Mouse (Mus musculus) heart, embryonic 14.5 days (tissue): ENCODE results near the gene Ttc3. TPM values are rescaled to one million over a fixed set of nuclear protein-coding genes. Genes with fewer than 3 reads are reported as not detected.

Experiments used
- ATAC-seq: fragments of 200-750 bp; cut with Nextera tagmentation; 2 replicates; pipeline ENCODE4 v1.8.0; 2017; ENCODE audit warnings: low read depth, moderate TSS enrichment; ENCODE audit not compliant: insufficient number of reproducible peaks, insufficient read depth, low FRiP score
- H3K27ac ChIP-seq, 2 experiments: fragments of 200-500 bp in 1 of 2; fragments of 300-500 bp in 1 of 2; sonication (generic) in 1 of 2; replicated peaks in 1 of 2; 2 replicates each; pipeline ENCODE4 v1.5.1; 2012 to 2014; ENCODE audit warnings: low read depth in 2 of 2, low read length in 2 of 2, control low read depth in 1 of 2, mild to moderate bottlenecking in 1 of 2, mixed read lengths in 1 of 2; ENCODE audit not compliant: control insufficient read depth in 1 of 2, insufficient read depth in 1 of 2
- H3K27me3 ChIP-seq: fragments of 300-500 bp; sonication (generic); 2 replicates; pipeline ENCODE4 v1.6.1; 2014; ENCODE audit warnings: mild to moderate bottlenecking, low read length, control low read depth; ENCODE audit not compliant: control insufficient read depth, insufficient read depth
- H3K36me3 ChIP-seq: fragments of 300-500 bp; sonication (generic); 2 replicates; pipeline ENCODE4 v1.6.1; 2014; ENCODE audit warnings: mild to moderate bottlenecking, control low read depth, low read length, mixed read lengths; ENCODE audit not compliant: control insufficient read depth, insufficient read depth
- H3K4me1 ChIP-seq, 2 experiments: fragments of 200-500 bp in 1 of 2; fragments of 300-500 bp in 1 of 2; sonication (generic) in 1 of 2; 2 replicates each; pipeline ENCODE4 v1.6.1; 2012 to 2014; ENCODE audit warnings: low read length in 2 of 2, control low read depth in 1 of 2, mixed read lengths in 1 of 2; ENCODE audit not compliant: control insufficient read depth in 2 of 2, insufficient read depth in 2 of 2
- H3K4me2 ChIP-seq: fragments of 300-500 bp; sonication (generic); 2 replicates; pipeline ENCODE4 v1.6.1; 2014; ENCODE audit warnings: mild to moderate bottlenecking, low read length
- H3K4me3 ChIP-seq, 2 experiments: fragments of 200-500 bp in 1 of 2; fragments of 300-500 bp in 1 of 2; sonication (generic) in 1 of 2; 2 replicates each; pipeline ENCODE4 v1.5.1; 2012 to 2014; ENCODE audit warnings: low read length in 2 of 2, mild to moderate bottlenecking in 2 of 2, control low read depth in 1 of 2, low read depth in 1 of 2, moderate library complexity in 1 of 2; ENCODE audit not compliant: control insufficient read depth in 1 of 2, insufficient read depth in 1 of 2
- H3K9ac ChIP-seq: fragments of 300-500 bp; sonication (generic); 2 replicates; pipeline ENCODE4 v1.6.1; 2014; ENCODE audit warnings: mild to moderate bottlenecking, low read length
- H3K9me3 ChIP-seq: fragments of 300-500 bp; sonication (generic); 2 replicates; pipeline ENCODE4 v1.6.1; 2016; ENCODE audit warnings: low read length, control low read depth; ENCODE audit not compliant: control insufficient read depth
- WGBS: fragments of 180-500 bp; shearing (Covaris S2); extraction: QIAGEN DNeasy Blood & Tissue Kit; methylation state at CpG from one replicate; pipeline ENCODE4 v1.1.7; 2014; 5-methylcytosine and 5-hydroxymethylcytosine counted together
- polyA plus RNA-seq: library from polyadenylated mRNA; unstranded; fragments of >200 nt; fragmentation: Nextera tagmentation; extraction: Ambion mirVana; gene quantifications from 2 replicates; pipeline ENCODE4 v1.2.1, GENCODE M21; 2014

The Ttc3 gene
- polyA plus RNA-seq, 1 experiment from 2014 or later: 200 TPM

GRCm38 (mm10) chr16:94383277-94383676 is 12.9 kb downstream of the Ttc3 start:
- Histone ChIP-seq H3K4me1 (peaks cover 4 to 22% of the 10 kb centered on the region in 2 experiments; a peak in 3 of 4 replicates), H3K4me2 (no peak overlapping the region), H3K9me3 (no peaks in the 10 kb centered on the region), H3K4me3 (no peak overlapping the region), H3K36me3 (peaks cover 12% of the 10 kb centered on the region), H3K27ac (no peak overlapping the region), H3K9ac (no peak overlapping the region), H3K27me3 (no peaks in the 10 kb centered on the region)
- WGBS: 92% methylated on average over 3 of the region's 3 CpGs
- ATAC-seq: no peak

GRCm38 (mm10) chr16:94387690-94388089 is 17.3 kb downstream of the Ttc3 start:
- Histone ChIP-seq H3K36me3 (peaks cover 18% of the 10 kb centered on the region), H3K4me1 (no peaks in the 10 kb centered on the region; a peak in 2 of 4 replicates), H3K9ac (no peak overlapping the region), H3K9me3 (no peaks in the 10 kb centered on the region), H3K27ac (no peak overlapping the region), H3K27me3 (no peaks in the 10 kb centered on the region), H3K4me2 (no peak overlapping the region), H3K4me3 (no peak overlapping the region)
- 93% methylated on average over 7 of the region's 7 CpGs for WGBS
- ATAC-seq: no peak

GRCm38 (mm10) chr16:94392299-94392698 is 21.9 kb downstream of the Ttc3 start:
- no peak for ATAC-seq
- no peak overlapping the region for H3K9ac ChIP-seq
- WGBS: 79% methylated on average over 4 of the region's 4 CpGs

GRCm38 (mm10) chr16:94395051-94395450 is 24.6 kb downstream of the Ttc3 start:
- ATAC-seq: no peak
- H3K9ac ChIP-seq: no peak overlapping the region
- H3K4me2 ChIP-seq: no peak overlapping the region
- H3K27me3 ChIP-seq: no peaks in the 10 kb centered on the region
- WGBS: 57% methylated on average over 3 of the region's 3 CpGs
- no peaks in the 10 kb centered on the region for H3K9me3 ChIP-seq
- peaks cover 36% of the 10 kb centered on the region for H3K36me3 ChIP-seq
- H3K27ac ChIP-seq: no peak overlapping the region
- H3K4me1 ChIP-seq: peaks cover 2 to 14% of the 10 kb centered on the region in 2 experiments; a peak in 3 of 4 replicates
- H3K4me3 ChIP-seq: no peak overlapping the region

More at GRCm38 (mm10) chr16:94392299-94392698, 21.9 kb downstream of the Ttc3 start:
- Histone ChIP-seq H3K4me2 (no peak overlapping the region), H3K9me3 (no peaks in the 10 kb centered on the region), H3K27me3 (no peaks in the 10 kb centered on the region), H3K4me3 (no peak overlapping the region), H3K27ac (no peak overlapping the region), H3K36me3 (peaks cover 36% of the 10 kb centered on the region), H3K4me1 (no peaks in the 10 kb centered on the region)

GRCm38 (mm10) chr16:94396641-94397040 is 26.2 kb downstream of the Ttc3 start:
- Histone ChIP-seq H3K4me2 (no peak overlapping the region), H3K27me3 (no peaks in the 10 kb centered on the region), H3K9me3 (no peaks in the 10 kb centered on the region), H3K4me3 (no peak overlapping the region), H3K9ac (no peak overlapping the region), H3K27ac (no peak overlapping the region), H3K36me3 (peaks cover 36% of the 10 kb centered on the region), H3K4me1 (peaks cover 2 to 24% of the 10 kb centered on the region in 2 experiments; a peak in 3 of 4 replicates)
- no peak for ATAC-seq
- WGBS: 82% methylated on average over 7 of the region's 7 CpGs

- Histone ChIP-seq H3K36me3 (peaks cover 36% of the 10 kb centered on the region), H3K9ac (no peak overlapping the region), H3K4me1 (peaks cover 2 to 31% of the 10 kb centered on the region in 2 experiments; a peak in 3 of 4 replicates), H3K27me3 (no peaks in the 10 kb centered on the region), H3K9me3 (no peaks in the 10 kb centered on the region), H3K4me2 (no peak overlapping the region), H3K4me3 (no peak overlapping the region), H3K27ac (peak overlapping the region; percentile 55 to 66)
- ATAC-seq: peak; percentile 54; the same call in 1 of the 2 replicates
- WGBS: 39% methylated on average over 2 of the region's 2 CpGs
These were observed 28.7 kb downstream of the Ttc3 start for GRCm38 (mm10) chr16:94399141-94399540.

GRCm38 (mm10) chr16:94401636-94402035 is 31.2 kb downstream of the Ttc3 start:
- H3K9me3 ChIP-seq: no peaks in the 10 kb centered on the region
- no peak for ATAC-seq
- H3K4me2 ChIP-seq: no peak overlapping the region
- peaks cover 2 to 31% of the 10 kb centered on the region in 2 experiments; a peak in 3 of 4 replicates for H3K4me1 ChIP-seq
- 20% methylated on average over 2 of the region's 2 CpGs for WGBS
- no peaks in the 10 kb centered on the region for H3K27me3 ChIP-seq
- H3K36me3 ChIP-seq: peaks cover 34% of the 10 kb centered on the region
- H3K4me3 ChIP-seq: no peak overlapping the region
- H3K27ac ChIP-seq: peak overlapping the region in 1 of 2 experiments; percentile 8; a peak in 1 of 4 replicates
- H3K9ac ChIP-seq: no peak overlapping the region

GRCm38 (mm10) chr16:94402185-94402584 is 31.8 kb downstream of the Ttc3 start:
- H3K4me2 ChIP-seq: no peak overlapping the region
- WGBS: 81% methylated on average over 4 of the region's 4 CpGs
- H3K27me3 ChIP-seq: no peaks in the 10 kb centered on the region
- H3K27ac ChIP-seq: no peak overlapping the region
- no peak overlapping the region for H3K4me3 ChIP-seq
- H3K9me3 ChIP-seq: no peaks in the 10 kb centered on the region
- peaks cover 2 to 31% of the 10 kb centered on the region in 2 experiments; a peak in 3 of 4 replicates for H3K4me1 ChIP-seq
- ATAC-seq: no peak
- H3K36me3 ChIP-seq: peaks cover 37% of the 10 kb centered on the region
- no peak overlapping the region for H3K9ac ChIP-seq
